Mouse (Mus musculus) lung, postnatal 0 days (tissue): ENCODE results near the gene Zfp593. TPM values are rescaled to one million over a fixed set of nuclear protein-coding genes. Genes with fewer than 3 reads are reported as not detected.
"Not testable (repeated sequence)": the region's sequence is repeated elsewhere in the genome, so short reads cannot be mapped to it uniquely, and the experiment has no call there.

ENCODE experiments used
- ATAC-seq: fragments of 200-750 bp; cut with Nextera tagmentation; 2 replicates; pipeline ENCODE4 v1.8.0; 2017; ENCODE audit warnings: moderate library complexity
- DNase-seq: peaks from one replicate; pipeline ENCODE4 v3.0.0-alpha.2; 2016; ENCODE audit warnings: low spot score
- H3K27ac ChIP-seq: fragments of 300-500 bp; sonication (generic); 2 replicates; pipeline ENCODE4 v1.5.1; 2014; ENCODE audit warnings: antibody characterized with exemption, mild to moderate bottlenecking, low read length, mixed read lengths
- H3K27me3 ChIP-seq: fragments of 300-500 bp; sonication (generic); replicated peaks from 2 replicates; pipeline ENCODE4 v1.6.1; 2014; ENCODE audit warnings: low read length, mixed read lengths; ENCODE audit not compliant: insufficient read depth
- H3K36me3 ChIP-seq: fragments of 300-500 bp; sonication (generic); 2 replicates; pipeline ENCODE4 v1.6.1; 2014; ENCODE audit warnings: low read length, mixed read lengths; ENCODE audit not compliant: insufficient read depth
- H3K4me1 ChIP-seq: fragments of 300-500 bp; sonication (generic); 2 replicates; pipeline ENCODE4 v1.6.1; 2014; ENCODE audit warnings: antibody characterized with exemption, low read depth, low read length, mixed read lengths; ENCODE audit not compliant: insufficient read depth
- H3K4me2 ChIP-seq: fragments of 300-500 bp; sonication (generic); replicated peaks from 2 replicates; pipeline ENCODE4 v1.6.1; 2014; ENCODE audit warnings: low read depth, mild to moderate bottlenecking, low read length, moderate library complexity, mixed read lengths
- H3K4me3 ChIP-seq: fragments of 300-500 bp; sonication (generic); 2 replicates; pipeline ENCODE4 v1.5.1; 2014; ENCODE audit warnings: low read depth, low read length
- H3K9ac ChIP-seq: fragments of 300-500 bp; sonication (generic); replicated peaks from 2 replicates; pipeline ENCODE4 v1.6.1; 2014; ENCODE audit warnings: low read depth, mild to moderate bottlenecking
- H3K9me3 ChIP-seq: fragments of 300-500 bp; sonication (generic); 2 replicates; pipeline ENCODE4 v1.6.1; 2016; ENCODE audit warnings: low read length, mixed read lengths
- CTCF ChIP-seq: IDR thresholded peaks from 2 replicates; pipeline ENCODE4 v1.5.1; 2016; ENCODE audit warnings: antibody characterized with exemption, mild to moderate bottlenecking
- EP300 ChIP-seq: IDR thresholded peaks from 2 replicates; pipeline ENCODE4 v1.6.1; 2016; ENCODE audit warnings: antibody characterized with exemption, mild to moderate bottlenecking, control low read depth
- WGBS: fragments of 180-500 bp; shearing (Covaris S2); extraction: QIAGEN DNeasy Blood & Tissue Kit; methylation state at CpG from one replicate; pipeline ENCODE4 v1.1.7; 2014; 5-methylcytosine and 5-hydroxymethylcytosine counted together
- polyA plus RNA-seq: library from polyadenylated mRNA; unstranded; fragments of >200 nt; fragmentation: Nextera tagmentation; extraction: Ambion mirVana; gene quantifications from 2 replicates; pipeline ENCODE4 v1.2.1, GENCODE M21; 2015

Zfp593 gene
- polyA plus RNA-seq, 1 experiment from 2014 or later: 9.2 TPM

DNA sequence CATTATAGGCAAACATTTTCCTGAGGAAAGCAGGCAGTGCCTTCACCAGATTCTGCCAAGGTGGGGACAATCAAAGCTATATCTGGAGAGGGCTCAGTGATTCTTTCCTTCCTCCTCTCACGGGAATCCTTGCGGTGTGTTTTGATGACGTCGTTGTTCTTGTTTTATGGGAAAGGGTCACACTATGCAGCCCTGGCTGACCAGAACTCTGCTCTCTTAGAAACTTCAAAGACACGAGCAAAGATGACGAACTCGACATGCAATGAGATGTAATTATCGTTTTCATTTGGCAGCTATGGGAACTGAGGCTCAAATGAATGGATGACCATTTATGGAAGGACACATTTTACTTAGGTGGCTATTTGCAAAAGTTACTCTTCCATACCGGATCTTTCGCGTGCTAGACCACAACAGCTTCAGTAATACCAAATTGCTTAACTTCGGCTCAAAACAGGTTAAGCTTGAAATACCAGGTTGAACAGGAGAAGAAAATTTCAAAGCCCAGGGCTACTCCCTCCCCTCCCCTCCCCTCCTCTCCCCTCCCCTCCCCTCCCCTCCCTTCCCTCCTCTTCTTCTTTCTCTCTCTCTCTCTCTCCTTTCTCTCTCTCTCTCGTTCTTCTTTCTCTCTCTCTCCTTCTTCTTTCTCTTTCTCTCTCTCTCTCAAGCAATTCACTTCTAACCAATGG is 27.5 kb upstream of the Zfp593 start:
- Histone ChIP-seq H3K4me1 (peaks cover 4% of the 10 kb centered on the region; the same call in 1 of the 2 replicates), H3K4me3 (peak overlapping the region; percentile 21; the same call in 1 of the 2 replicates), H3K4me2 (peak overlapping the region; percentile 40), H3K36me3 (peaks cover 9% of the 10 kb centered on the region; the same call in 1 of the 2 replicates), H3K27ac (peak overlapping the region; percentile 38; the same call in 1 of the 2 replicates), H3K9me3 (no peaks in the 10 kb centered on the region), H3K9ac (no peak overlapping the region), H3K27me3 (no peaks in the 10 kb centered on the region)
- 11% methylated on average over 12 of the region's 13 CpGs for WGBS
- DNase-seq (peak; percentile 73), ATAC-seq (peak; percentile 59)
- TF ChIP-seq EP300 (no peak), CTCF (no peak)

- WGBS: 80% methylated on average over 7 of the region's 7 CpGs
- Histone ChIP-seq H3K27me3 (no peaks in the 10 kb centered on the region), H3K4me2 (no peak overlapping the region), H3K4me1 (peaks cover 4% of the 10 kb centered on the region; the same call in 1 of the 2 replicates), H3K9me3 (no peaks in the 10 kb centered on the region), H3K27ac (no peak overlapping the region), H3K36me3 (peaks cover 5% of the 10 kb centered on the region; the same call in 1 of the 2 replicates), H3K9ac (no peak overlapping the region), H3K4me3 (no peak overlapping the region)
- DNase-seq (no peak), ATAC-seq (no peak)
- TF ChIP-seq EP300: no peak
- TF ChIP-seq CTCF: no peak
These were observed 26.6 kb upstream of the Zfp593 start for GRCm38 (mm10) chr4:134271979-134272378.

- H3K9me3 ChIP-seq, H3K4me3 ChIP-seq, H3K4me1 ChIP-seq, H3K36me3 ChIP-seq, ATAC-seq, H3K27me3 ChIP-seq, H3K4me2 ChIP-seq, H3K27ac ChIP-seq, H3K9ac ChIP-seq: not testable (repeated sequence)
- peak; percentile 62 for TF ChIP-seq CTCF
- peak; percentile 5 for DNase-seq
These were observed 24.2 kb upstream of the Zfp593 start for GRCm38 (mm10) chr4:134269622-134270021.

- Histone ChIP-seq H3K9ac (no peak overlapping the region), H3K4me2 (no peak overlapping the region), H3K4me3 (no peak overlapping the region), H3K4me1 (peaks cover 4% of the 10 kb centered on the region; the same call in 1 of the 2 replicates), H3K27me3 (no peaks in the 10 kb centered on the region), H3K27ac (no peak overlapping the region), H3K36me3 (no peaks in the 10 kb centered on the region), H3K9me3 (no peaks in the 10 kb centered on the region)
- 71% methylated on average over 19 of the region's 19 CpGs for WGBS
- DNase-seq: no peak
- TF ChIP-seq EP300 (no peak), CTCF (peak; percentile 29)
- peak; percentile 35; the same call in 1 of the 2 replicates for ATAC-seq
These were observed 22.8 kb upstream of the Zfp593 start for GRCm38 (mm10) chr4:134268102-134268655.

- Histone ChIP-seq H3K9me3 (no peaks in the 10 kb centered on the region), H3K27ac (no peak overlapping the region), H3K4me3 (no peak overlapping the region), H3K27me3 (no peaks in the 10 kb centered on the region), H3K4me1 (no peaks in the 10 kb centered on the region), H3K36me3 (no peaks in the 10 kb centered on the region), H3K4me2 (no peak overlapping the region), H3K9ac (no peak overlapping the region)
- DNase-seq (no peak), ATAC-seq (peak; percentile 52)
- 38% methylated on average over 9 of the region's 9 CpGs for WGBS
- TF ChIP-seq CTCF (peak; percentile 10; the same call in 1 of the 2 replicates), EP300 (peak; percentile 56; the same call in 1 of the 2 replicates)
These were observed 20.6 kb upstream of the Zfp593 start for GRCm38 (mm10) chr4:134265860-134266585.

- DNase-seq (peak; percentile 77), ATAC-seq (peak; percentile 25; the same call in 1 of the 2 replicates)
- 29% methylated on average over 6 of the region's 6 CpGs for WGBS
- Histone ChIP-seq H3K27me3 (no peaks in the 10 kb centered on the region), H3K4me3 (no peak overlapping the region), H3K27ac (no peak overlapping the region), H3K4me1 (no peaks in the 10 kb centered on the region; the same call in 1 of the 2 replicates), H3K9ac (no peak overlapping the region), H3K4me2 (no peak overlapping the region), H3K36me3 (no peaks in the 10 kb centered on the region), H3K9me3 (no peaks in the 10 kb centered on the region)
- TF ChIP-seq EP300 (no peak), CTCF (peak; percentile 88)
These were observed 17.8 kb upstream of the Zfp593 start for GRCm38 (mm10) chr4:134263191-134263590.
